9 mouse cellular contexts compared by ENCODE assay signal in genomic region chr5:42685356-42686057, GRCm38 (mm10).
DNase-seq lines count a peak whose midpoint lies in the region; ATAC-seq and TF ChIP-seq lines count a peak whose summit lies in the region.
"Had no signal": no experiment of that assay in that cellular context is flagged by ENCODE, and none has a peak within 500 bp of the region (broad histone marks: within the 10 kb centered on the region; RNA-seq: fewer than 3 reads in every experiment).

No protein-coding gene starts in this region.

- DNase-seq in hindbrain, embryonic 14.5 days (ENCODE audit: low spot score) = no peak
- peak; percentile 86 for DNase-seq in adrenal gland, adult 2 months
- peak; percentile 11 for DNase-seq in cerebellum, adult 9-11 months
- peak; percentile 57 for DNase-seq in midbrain, embryonic 14.5 days
- DNase-seq in gastrocnemius, adult 18-20 months (ENCODE audit: low spot score) = no peak
- no peak for DNase-seq in kidney, postnatal 25 days

- 74% methylated on average over 5 of the region's 5 CpGs for WGBS in hindbrain, embryonic 12.5 days
- 70% methylated on average over 5 of the region's 5 CpGs for WGBS in hindbrain, embryonic 14.5 days
- WGBS in midbrain, embryonic 14.5 days = 64% methylated on average over 5 of the region's 5 CpGs
- WGBS in intestine, postnatal 0 days = 71% methylated on average over 5 of the region's 5 CpGs

- no peaks in the 10 kb centered on the region for H3K36me3 ChIP-seq in hindbrain, embryonic 12.5 days
- H3K36me3 ChIP-seq in hindbrain, embryonic 14.5 days (replicated peaks; ENCODE audit: control insufficient read depth, insufficient read depth) = no peaks in the 10 kb centered on the region
- no peaks in the 10 kb centered on the region for H3K36me3 ChIP-seq in midbrain, embryonic 14.5 days (ENCODE audit: control insufficient read depth, insufficient read depth, low read length)
- no peaks in the 10 kb centered on the region for H3K36me3 ChIP-seq in intestine, postnatal 0 days (ENCODE audit: control insufficient read depth, insufficient read depth)

- no peak overlapping the region for H3K4me2 ChIP-seq in hindbrain, embryonic 12.5 days (replicated peaks)
- H3K4me2 ChIP-seq in hindbrain, embryonic 14.5 days (replicated peaks) = no peak overlapping the region
- H3K4me2 ChIP-seq in midbrain, embryonic 14.5 days (ENCODE audit: low read length) = no peak overlapping the region
- H3K4me2 ChIP-seq in intestine, postnatal 0 days (replicated peaks; ENCODE audit: low read depth) = no peak overlapping the region

- no peaks in the 10 kb centered on the region for H3K4me1 ChIP-seq in hindbrain, embryonic 12.5 days
- H3K4me1 ChIP-seq in hindbrain, embryonic 14.5 days (replicated peaks; ENCODE audit: control insufficient read depth, insufficient read depth, low read length) = no peaks in the 10 kb centered on the region
- no peaks in the 10 kb centered on the region for H3K4me1 ChIP-seq in midbrain, embryonic 14.5 days (ENCODE audit: control insufficient read depth, insufficient read depth, low read length)
- no peaks in the 10 kb centered on the region for H3K4me1 ChIP-seq in intestine, postnatal 0 days (replicated peaks; ENCODE audit: control insufficient read depth, insufficient read depth, low read length)

- no peaks in the 10 kb centered on the region for H3K27me3 ChIP-seq in hindbrain, embryonic 12.5 days
- no peaks in the 10 kb centered on the region for H3K27me3 ChIP-seq in hindbrain, embryonic 14.5 days (ENCODE audit: control insufficient read depth, insufficient read depth, low read length)
- no peaks in the 10 kb centered on the region for H3K27me3 ChIP-seq in midbrain, embryonic 14.5 days (ENCODE audit: control insufficient read depth, insufficient read depth, low read length)
- H3K27me3 ChIP-seq in intestine, postnatal 0 days (replicated peaks; ENCODE audit: control insufficient read depth, insufficient read depth, low read length) = no peaks in the 10 kb centered on the region

- no peak overlapping the region for H3K9ac ChIP-seq in hindbrain, embryonic 12.5 days
- H3K9ac ChIP-seq in hindbrain, embryonic 14.5 days = no peak overlapping the region
- no peak overlapping the region for H3K9ac ChIP-seq in midbrain, embryonic 14.5 days (replicated peaks; ENCODE audit: low read length)
- H3K9ac ChIP-seq in intestine, postnatal 0 days (ENCODE audit: low read depth, low read length) = no peak overlapping the region

- no peaks in the 10 kb centered on the region for H3K9me3 ChIP-seq in hindbrain, embryonic 12.5 days (replicated peaks)
- H3K9me3 ChIP-seq in hindbrain, embryonic 14.5 days (ENCODE audit: control insufficient read depth, low read length) = no peaks in the 10 kb centered on the region
- no peaks in the 10 kb centered on the region for H3K9me3 ChIP-seq in midbrain, embryonic 14.5 days (ENCODE audit: control insufficient read depth, low read length)
- H3K9me3 ChIP-seq in intestine, postnatal 0 days (ENCODE audit: control insufficient read depth) = no peaks in the 10 kb centered on the region

- ATAC-seq in hindbrain, embryonic 12.5 days (ENCODE audit: low FRiP score) = peak; percentile 54; the same call in 1 of the 2 replicates
- no peak for ATAC-seq in hindbrain, embryonic 14.5 days (ENCODE audit: low FRiP score)
- peak; percentile 31; the same call in 1 of the 2 replicates for ATAC-seq in midbrain, embryonic 14.5 days (ENCODE audit: low FRiP score, low TSS enrichment)
- ATAC-seq in intestine, postnatal 0 days = no peak

- TF ChIP-seq CTCF in intestine, postnatal 0 days (IDR thresholded peaks at IDR 0.05; ENCODE audit: low read depth) = no peak

- H3K4me3 ChIP-seq in hindbrain, embryonic 12.5 days = no peak overlapping the region
- no peak overlapping the region for H3K4me3 ChIP-seq in hindbrain, embryonic 14.5 days (replicated peaks; ENCODE audit: low read length)
- H3K4me3 ChIP-seq in midbrain, embryonic 14.5 days (replicated peaks; ENCODE audit: low read depth, low read length) = no peak overlapping the region
- H3K4me3 ChIP-seq in intestine, postnatal 0 days (ENCODE audit: low read depth, low read length) = no peak overlapping the region

- no peak overlapping the region for H3K27ac ChIP-seq in hindbrain, embryonic 12.5 days
- H3K27ac ChIP-seq in hindbrain, embryonic 14.5 days = no peak overlapping the region
- 0 out of 2 replicates have a peak overlapping the region, but pooled peaks have one; percentile 26 for H3K27ac ChIP-seq in midbrain, embryonic 14.5 days (replicated peaks; ENCODE audit: low read depth, low read length)
- H3K27ac ChIP-seq in intestine, postnatal 0 days (ENCODE audit: low read depth, low read length) = no peak overlapping the region
- H3K27ac ChIP-seq: stomach, postnatal 0 days had no signal

Comparison
In these comparisons a context has a peak if more than half of its experiments do, and no peak if none do; other contexts are left out.
1. ATAC-seq: peak in hindbrain, embryonic 12.5 days (single experiment) and midbrain, embryonic 14.5 days (single experiment); none in hindbrain, embryonic 14.5 days (single experiment) and intestine, postnatal 0 days (single experiment).
2. DNase-seq: peak in adrenal gland, adult 2 months (single experiment), cerebellum, adult 9-11 months (single experiment) and midbrain, embryonic 14.5 days (single experiment); none in hindbrain, embryonic 14.5 days (single experiment), gastrocnemius, adult 18-20 months (single experiment) and kidney, postnatal 25 days (0 of 2).